Mouse (Mus musculus) liver (tissue): ENCODE measurements around the gene Scgb1b27.
"Not testable (repeated sequence)": the region's sequence is repeated elsewhere in the genome, so short reads cannot be mapped to it uniquely, and the experiment has no call there.

ENCODE experiments used
- DNase-seq: peaks from one replicate; pipeline ENCODE4 v3.0.0-alpha.2; 2020; ENCODE audit warnings: mixed read lengths

Scgb1b27 gene

GRCm38 (mm10) chr7:34021183-34021582, at the start of gene Scgb1b27:
TSS of gene Scgb1b27 (plus strand) at chr7:34021483.
- not testable (repeated sequence) for DNase-seq

- peak; percentile 11 for DNase-seq
Observed at GRCm38 (mm10) chr7:33982281-33982680, 39.0 kb upstream of the Scgb1b27 start.

- no peak for DNase-seq
Observed at GRCm38 (mm10) chr7:34013842-34014241, 7.4 kb upstream of the Scgb1b27 start, which contains the start of gene Scgb2b27. TSS of gene Scgb2b27 (minus strand) at chr7:34013942.

DNA sequence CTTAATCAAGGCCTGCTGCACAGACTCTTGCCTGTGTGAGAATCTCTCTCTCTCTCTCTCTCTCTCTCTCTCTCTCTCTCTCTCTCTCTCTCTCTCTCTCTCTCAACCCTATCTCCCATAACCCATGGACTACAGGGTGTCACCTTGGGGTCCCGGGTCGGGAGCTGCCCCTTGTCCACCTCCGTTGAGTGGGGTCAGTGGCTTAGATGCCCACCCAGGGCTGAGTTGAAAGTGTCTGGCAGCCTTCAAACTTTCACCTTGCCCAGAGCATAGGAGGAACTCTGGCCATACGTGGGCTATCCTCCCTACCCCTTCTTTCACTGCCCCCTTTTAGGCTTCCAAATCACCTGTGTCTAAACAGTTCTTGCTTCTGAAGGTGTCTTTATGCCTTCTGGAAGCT, 4.4 kb downstream of the Scgb1b27 start:
- no peak for DNase-seq

GRCm38 (mm10) chr7:34027202-34027601, 5.9 kb downstream of the Scgb1b27 start:
- not testable (repeated sequence) for DNase-seq

- DNase-seq: no peak
Observed at GRCm38 (mm10) chr7:34030026-34030425, 8.7 kb downstream of the Scgb1b27 start.

GRCm38 (mm10) chr7:34034579-34034978, 13.3 kb downstream of the Scgb1b27 start:
- DNase-seq: not testable (repeated sequence)

DNA sequence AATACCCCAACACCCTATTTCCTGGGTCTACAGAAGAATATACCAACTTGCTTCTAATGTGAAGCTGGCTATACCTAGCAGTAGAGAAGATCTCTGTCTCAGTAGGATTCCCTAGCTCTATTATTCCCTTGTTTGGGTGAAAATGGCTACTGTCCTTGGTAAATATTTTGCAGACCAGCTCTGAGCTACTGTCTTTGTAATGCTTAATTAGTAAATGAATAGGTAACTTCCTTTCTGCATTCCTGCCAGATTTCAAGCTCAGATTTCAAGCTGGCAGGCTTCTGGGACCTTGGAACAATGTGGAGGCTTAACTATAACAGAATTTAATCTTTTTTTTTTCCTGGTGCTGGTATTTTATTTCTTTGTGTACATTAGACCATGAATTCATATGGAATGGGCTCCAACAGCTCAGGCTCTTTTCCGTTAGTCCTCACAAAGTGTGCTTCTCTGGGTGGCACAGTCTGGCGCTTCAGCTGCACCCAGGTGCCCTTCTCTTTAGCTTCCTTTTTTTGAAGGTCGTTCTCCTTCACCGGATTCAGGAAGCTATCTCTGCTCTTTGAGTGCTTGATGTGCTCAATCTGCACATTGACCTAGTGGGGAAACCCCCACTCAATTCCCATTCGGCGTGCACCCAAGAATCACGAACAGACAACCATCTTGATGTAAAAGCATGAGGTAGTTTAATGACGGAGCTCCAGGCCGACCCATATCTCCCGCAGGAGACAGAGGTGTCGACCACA, 15.0 kb downstream of the Scgb1b27 start:
- DNase-seq: not testable (repeated sequence)

DNA sequence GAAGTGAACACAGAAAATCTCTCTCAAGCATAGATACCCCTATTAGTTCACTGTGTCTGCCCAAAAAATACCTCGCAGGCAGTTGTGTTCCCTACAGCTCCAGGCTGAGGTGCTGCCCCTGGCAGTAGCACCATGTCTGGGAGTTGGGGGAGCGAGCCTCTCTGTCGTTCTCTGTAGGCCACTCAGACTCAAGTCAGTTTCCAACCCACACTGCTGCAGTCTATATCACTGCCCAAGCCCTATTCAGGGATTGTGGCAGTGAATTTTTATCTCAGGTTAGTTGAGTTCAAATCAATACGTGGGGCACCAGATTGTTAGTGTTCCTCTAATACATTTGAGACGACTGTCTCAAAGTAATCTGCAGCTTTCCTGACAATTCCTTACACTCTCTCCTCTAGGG, 46.8 kb downstream of the Scgb1b27 start:
- DNase-seq: not testable (repeated sequence)
